ENCODE assay signal across 12 mouse cellular contexts in genomic region chr12:70590456-70591050, GRCm38 (mm10).
DNase-seq lines count a peak whose midpoint lies in the region; ATAC-seq and TF ChIP-seq lines count a peak whose summit lies in the region.
"Had no signal": no experiment of that assay in that cellular context is flagged by ENCODE, and none has a peak within 500 bp of the region (broad histone marks: within the 10 kb centered on the region; RNA-seq: fewer than 3 reads in every experiment).

No protein-coding gene starts in this region.

- TF ChIP-seq POLR2A in kidney, adult 2 months (IDR thresholded peaks at IDR 0.05; ENCODE audit: low read depth, low read length) = no peak

- no peak overlapping the region; the same call in 1 of the 2 replicates for H3K27ac ChIP-seq in kidney, adult 2 months (ENCODE audit: insufficient read depth, low read depth, low read length)
- no peak overlapping the region for H3K27ac ChIP-seq in kidney, embryonic 15.5 days
- no peak overlapping the region for H3K27ac ChIP-seq in embryonic facial prominence, embryonic 10.5 days (replicated peaks)
- H3K27ac ChIP-seq: hindbrain, postnatal 0 days; left cerebral cortex, adult 2 months had no signal

- DNase-seq in kidney, adult 2 months = peak; percentile 50
- peak; percentile 87 for DNase-seq in fibroblast of lung, adult 2 months (ENCODE audit: low read depth)
- peak; percentile 52 for DNase-seq in heart, postnatal 25 days (ENCODE audit: low spot score)
- DNase-seq in lung, postnatal 10 days = peak; percentile 16
- no peak for DNase-seq in spleen, postnatal 14 days (ENCODE audit: low spot score in 2 of 2)
- no peak for DNase-seq in embryonic facial prominence, embryonic 10.5 days (ENCODE audit: low spot score)
- DNase-seq: right cerebral cortex, adult 18-20 months had no signal

- H3K36me3 ChIP-seq in kidney, adult 2 months (ENCODE audit: control insufficient read depth, insufficient read depth, low read length) = no peaks in the 10 kb centered on the region
- H3K36me3 ChIP-seq in kidney, embryonic 15.5 days = no peaks in the 10 kb centered on the region
- no peaks in the 10 kb centered on the region for H3K36me3 ChIP-seq in embryonic facial prominence, embryonic 10.5 days (replicated peaks)

- no peak for ATAC-seq in kidney, embryonic 15.5 days (replicated peaks; ENCODE audit: low FRiP score)
- no peak for ATAC-seq in megakaryocyte progenitor cell, adult 5-6 weeks (replicated peaks; ENCODE audit: poor library complexity)
- ATAC-seq: hindbrain, postnatal 0 days had no signal

- no peak overlapping the region for H3K9ac ChIP-seq in kidney, embryonic 15.5 days

- intact Hi-C loops in heart, postnatal 25 days (cut with DNase I) = no loop called here

- no peaks in the 10 kb centered on the region for H3K9me3 ChIP-seq in kidney, embryonic 15.5 days (replicated peaks)
- H3K9me3 ChIP-seq in embryonic facial prominence, embryonic 10.5 days = no peaks in the 10 kb centered on the region

- H3K4me1 ChIP-seq in kidney, adult 2 months (ENCODE audit: control insufficient read depth, insufficient read depth, low read length) = peaks cover 15% of the 10 kb centered on the region; the same call in 1 of the 2 replicates
- 0 out of 2 replicates have a peak, but pooled peaks cover 8% of the 10 kb centered on the region for H3K4me1 ChIP-seq in kidney, embryonic 15.5 days
- peaks cover 12% of the 10 kb centered on the region; the same call in 1 of the 2 replicates for H3K4me1 ChIP-seq in embryonic facial prominence, embryonic 10.5 days

- no peaks in the 10 kb centered on the region for H3K27me3 ChIP-seq in kidney, adult 2 months (replicated peaks; ENCODE audit: control insufficient read depth, insufficient read depth, low read length)
- H3K27me3 ChIP-seq in kidney, embryonic 15.5 days = no peaks in the 10 kb centered on the region
- H3K27me3 ChIP-seq in embryonic facial prominence, embryonic 10.5 days (replicated peaks; ENCODE audit: low read depth, poor library complexity, severe bottlenecking) = no peaks in the 10 kb centered on the region

- 62% methylated on average over 12 of the region's 12 CpGs for WGBS in kidney, adult 2 months
- 59% methylated on average over 12 of the region's 12 CpGs for WGBS in kidney, embryonic 15.5 days
- 88% methylated on average over 12 of the region's 12 CpGs for WGBS in embryonic facial prominence, embryonic 10.5 days

- H3K4me2 ChIP-seq in kidney, embryonic 15.5 days = no peak overlapping the region

- no peak overlapping the region for H3K4me3 ChIP-seq in kidney, adult 2 months (ENCODE audit: insufficient read depth, low read depth, low read length)
- no peak overlapping the region for H3K4me3 ChIP-seq in kidney, embryonic 15.5 days (replicated peaks)
- H3K4me3 ChIP-seq in embryonic facial prominence, embryonic 10.5 days = no peak overlapping the region
- H3K4me3 ChIP-seq: erythroblast, embryonic 14.5 days; left cerebral cortex, adult 2 months had no signal

- no peak for TF ChIP-seq CTCF in kidney, adult 2 months (conservative IDR thresholded peaks at IDR 0.05; ENCODE audit: insufficient read depth, insufficient read length, low read depth, low read length)

Comparison
In these comparisons a context has a peak if more than half of its experiments do, and no peak if none do; other contexts are left out.
1. DNase-seq: peak in kidney, adult 2 months (single experiment), fibroblast of lung, adult 2 months (single experiment), heart, postnatal 25 days (single experiment) and lung, postnatal 10 days (single experiment); none in spleen, postnatal 14 days (0 of 2) and embryonic facial prominence, embryonic 10.5 days (single experiment).